Mouse (Mus musculus) embryonic fibroblast, embryonic 13.5 days (primary cell): ENCODE measurements around the gene Psmd1. TPM values are rescaled to one million over a fixed set of nuclear protein-coding genes. Genes with fewer than 3 reads are reported as not detected.

Source experiments
- H3K27ac ChIP-seq: 2 replicates; pipeline ENCODE4 v1.5.1; 2012; ENCODE audit warnings: low read length, control low read depth, inconsistent platforms; ENCODE audit not compliant: insufficient read depth
- H3K4me1 ChIP-seq: 2 replicates; pipeline ENCODE4 v1.6.1; 2011; ENCODE audit warnings: low read length; ENCODE audit not compliant: control insufficient read depth, insufficient read depth
- H3K4me3 ChIP-seq: 2 replicates; pipeline ENCODE4 v1.5.1; 2011; ENCODE audit warnings: mild to moderate bottlenecking, control low read depth, low read length; ENCODE audit not compliant: insufficient read depth
- CTCF ChIP-seq: IDR thresholded peaks from 2 replicates; pipeline ENCODE4 v1.5.1; 2011; ENCODE audit warnings: mild to moderate bottlenecking, control low read depth, low read length, moderate library complexity, borderline replicate concordance; ENCODE audit not compliant: insufficient read depth
- POLR2A ChIP-seq: IDR thresholded peaks from 2 replicates; pipeline ENCODE4 v1.6.1; 2011; ENCODE audit warnings: low read depth, mild to moderate bottlenecking, control low read depth, low read length, moderate library complexity
- polyA plus RNA-seq: library from polyadenylated mRNA; stranded (reverse); fragments of >200 nt; gene quantifications from 2 replicates; pipeline ENCODE4 v1.2.4, GENCODE M21; 2011; ENCODE audit warnings: low read depth; ENCODE audit not compliant: missing spikeins, insufficient read length

Gene Psmd1
- polyA plus RNA-seq, 1 experiment: 115 TPM

DNA sequence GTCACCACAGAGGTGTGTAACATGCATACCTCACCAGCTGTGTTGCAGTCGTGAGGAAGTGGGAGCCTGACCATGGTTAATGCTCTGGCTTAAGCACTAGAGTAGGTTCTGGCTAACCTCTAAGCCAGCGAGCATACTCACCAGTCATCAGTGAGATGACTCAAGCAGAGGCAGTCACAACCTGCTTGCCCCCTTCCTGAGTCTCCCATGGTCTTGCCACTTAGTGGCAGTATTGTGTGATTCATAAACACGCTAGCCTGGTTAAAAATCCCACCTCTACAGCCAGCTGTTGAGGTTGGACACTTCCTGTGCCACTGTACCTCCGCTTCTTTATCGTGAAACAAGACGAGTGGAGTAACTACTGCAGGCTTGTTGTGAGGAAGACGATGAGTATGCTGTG is 122.6 kb downstream of the Psmd1 start:
- Histone ChIP-seq H3K27ac (no peak overlapping the region), H3K4me1 (no peaks in the 10 kb centered on the region), H3K4me3 (no peak overlapping the region)
- no peak for TF ChIP-seq POLR2A
- TF ChIP-seq CTCF: no peak

GRCm38 (mm10) chr1:86187856-86188255 is 123.7 kb downstream of the Psmd1 start:
- TF ChIP-seq POLR2A (no peak), CTCF (no peak)
- H3K4me1 ChIP-seq: no peaks in the 10 kb centered on the region

DNA sequence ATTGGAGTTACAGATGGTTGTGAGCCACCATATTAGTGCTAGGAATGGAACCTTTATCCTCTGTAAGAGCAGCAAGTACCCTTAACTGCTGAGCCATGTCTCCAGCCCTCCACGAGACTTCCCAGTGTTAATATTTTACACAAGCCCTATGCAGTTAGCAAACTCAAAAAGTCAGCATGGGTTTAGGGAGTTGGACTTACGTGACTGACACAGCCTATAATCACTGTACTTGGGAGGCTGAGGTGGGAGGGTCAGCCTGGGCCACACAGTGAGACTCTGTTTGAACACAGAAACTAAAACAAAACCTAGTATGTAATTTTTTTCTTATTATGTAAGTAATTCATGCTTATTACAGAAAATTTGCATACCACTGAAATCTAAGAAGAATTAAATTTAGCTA is 124.1 kb downstream of the Psmd1 start:
- H3K4me1 ChIP-seq: no peaks in the 10 kb centered on the region
- no peak for TF ChIP-seq POLR2A
- no peak for TF ChIP-seq CTCF
- no peak overlapping the region for H3K27ac ChIP-seq
- no peak overlapping the region for H3K4me3 ChIP-seq

More at GRCm38 (mm10) chr1:86187856-86188255, 123.7 kb downstream of the Psmd1 start:
- no peak overlapping the region for H3K27ac ChIP-seq
- H3K4me3 ChIP-seq: no peak overlapping the region

Other genes with a start within 250 kb of the Psmd1 start
- gene Itm2c, start 170.1 kb upstream of the Psmd1 start, polyA plus RNA-seq: 221 and 233 TPM in 2 replicates
- not detected in 2 replicates for gene 4933407L21Rik, start 135.9 kb upstream of the Psmd1 start, polyA plus RNA-seq
- not detected in 2 replicates for gene Gpr55, start 103.4 kb upstream of the Psmd1 start, polyA plus RNA-seq
- gene Spata3, start 47.6 kb upstream of the Psmd1 start, polyA plus RNA-seq: not detected in 2 replicates
- not detected in 2 replicates for gene 2810459M11Rik, start 18.5 kb upstream of the Psmd1 start, polyA plus RNA-seq
- 0.23 and 0.25 TPM in 2 replicates for gene Htr2b, start 47.6 kb downstream of the Psmd1 start, polyA plus RNA-seq
- 7.6 and 10.5 TPM in 2 replicates for gene Gm21972, start 69.2 kb downstream of the Psmd1 start, polyA plus RNA-seq
- 12.7 and 14.8 TPM in 2 replicates for gene Armc9, start 90.4 kb downstream of the Psmd1 start, polyA plus RNA-seq
- 0.19 TPM in 1 of 2 replicates, not detected in the other for gene B3gnt7, start 238.4 kb downstream of the Psmd1 start, polyA plus RNA-seq